ENCODE assay signal across 9 mouse cellular contexts in genomic region chr1:37985764-37986323, GRCm38 (mm10). TPM values are rescaled to one million over a fixed set of nuclear protein-coding genes. Genes with fewer than 3 reads are reported as not detected.
DNase-seq lines count a peak whose midpoint lies in the region; ATAC-seq and TF ChIP-seq lines count a peak whose summit lies in the region.
"Had no signal": no experiment of that assay in that cellular context is flagged by ENCODE, and none has a peak within 500 bp of the region (broad histone marks: within the 10 kb centered on the region; RNA-seq: fewer than 3 reads in every experiment).

No protein-coding gene starts in this region.

- H3K36me3 ChIP-seq in liver, adult 2 months (ENCODE audit: control insufficient read depth, insufficient read depth, low read length), result peaks cover 26% of the 10 kb centered on the region
- peaks cover 47% of the 10 kb centered on the region for H3K36me3 ChIP-seq in midbrain, embryonic 13.5 days

- no peak overlapping the region for H3K9ac ChIP-seq in liver, adult 2 months (ENCODE audit: low read depth, low read length)
- no peak overlapping the region for H3K9ac ChIP-seq in midbrain, embryonic 13.5 days (replicated peaks)

- 76% methylated on average over 9 of the region's 9 CpGs for WGBS in cerebellum, adult 2 months
- WGBS in liver, adult 2 months, result 79% methylated on average over 9 of the region's 9 CpGs
- WGBS in midbrain, embryonic 13.5 days, result 85% methylated on average over 9 of the region's 9 CpGs

- H3K9me3 ChIP-seq in midbrain, embryonic 13.5 days, result no peaks in the 10 kb centered on the region

- no peaks in the 10 kb centered on the region for H3K27me3 ChIP-seq in cerebellum, adult 2 months (ENCODE audit: control insufficient read depth, insufficient read depth, low read length)
- no peaks in the 10 kb centered on the region for H3K27me3 ChIP-seq in liver, adult 2 months (ENCODE audit: control insufficient read depth, insufficient read depth, low read length)
- no peaks in the 10 kb centered on the region for H3K27me3 ChIP-seq in midbrain, embryonic 13.5 days

- no peak overlapping the region for H3K4me3 ChIP-seq in cerebellum, adult 2 months (replicated peaks; ENCODE audit: insufficient read depth, low read depth, low read length)
- no peak overlapping the region for H3K4me3 ChIP-seq in liver, adult 2 months (ENCODE audit: insufficient read depth, low read depth, low read length)
- H3K4me3 ChIP-seq in midbrain, embryonic 13.5 days (replicated peaks), result no peak overlapping the region

- no peak for TF ChIP-seq POLR2A in cerebellum, adult 2 months (IDR thresholded peaks at IDR 0.05; ENCODE audit: borderline replicate concordance, insufficient read depth, low read length)
- no peak for TF ChIP-seq POLR2A in liver, adult 2 months (IDR thresholded peaks at IDR 0.05; ENCODE audit: extremely low read depth, insufficient read depth, low read length)

- H3K27ac ChIP-seq in cerebellum, adult 2 months (ENCODE audit: insufficient read depth, low read length), result no peak overlapping the region
- H3K27ac ChIP-seq in liver, adult 2 months (replicated peaks; ENCODE audit: insufficient read depth, low read depth, low read length), result no peak overlapping the region
- no peak overlapping the region for H3K27ac ChIP-seq in midbrain, embryonic 13.5 days

- H3K4me2 ChIP-seq in midbrain, embryonic 13.5 days (replicated peaks), result no peak overlapping the region

- peak; percentile 64 for TF ChIP-seq CTCF in cerebellum, adult 2 months (IDR thresholded peaks at IDR 0.05; ENCODE audit: borderline replicate concordance, insufficient read depth, low read depth, low read length)
- TF ChIP-seq CTCF in liver, adult 2 months (IDR thresholded peaks at IDR 0.05; ENCODE audit: low read depth, low read length), result peak; percentile 56

- no peaks in the 10 kb centered on the region for H3K4me1 ChIP-seq in cerebellum, adult 2 months (ENCODE audit: control insufficient read depth, insufficient read depth, low read length)
- H3K4me1 ChIP-seq in liver, adult 2 months (ENCODE audit: control insufficient read depth, insufficient read depth, low read length), result no peaks in the 10 kb centered on the region
- H3K4me1 ChIP-seq in midbrain, embryonic 13.5 days (replicated peaks), result no peaks in the 10 kb centered on the region

- ATAC-seq in cerebellum, adult (ENCODE audit: insufficient number of reproducible peaks, low FRiP score, low TSS enrichment), result no peak
- ATAC-seq in midbrain, embryonic 13.5 days, result 0 out of 2 replicates have a peak, but pooled peaks have one; percentile 48

- DNase-seq in cerebellum, adult 2 months, result peak in 1 of 2 experiments; percentile 33
- no peak for DNase-seq in liver, adult 2 months (ENCODE audit: extremely low read depth, low read depth, low spot score)
- DNase-seq in liver, result no peak
- peak; percentile 42 for DNase-seq in WW6 (ENCODE audit: low read depth, low spot score)
- DNase-seq in frontal cortex, postnatal 25 days (ENCODE audit: low spot score in 2 of 2), result peak; percentile 33 to 35
- DNase-seq in c-Kit-positive CD71-positive TER-119-positive erythroid progenitor cells, embryonic 14.5 days (ENCODE audit: low spot score), result no peak

- H3K79me2 ChIP-seq in liver, adult 2 months (ENCODE audit: control insufficient read depth, insufficient read depth, low read length), result no peaks in the 10 kb centered on the region

RNA-seq across cellular contexts. Expression of gene Txndc9, which starts 11.8 kb away (rescaled TPM):
- 44.9 and 49.0 TPM in 2 replicates for polyA plus RNA-seq in cerebellum, adult 2 months (2012; rRNA removed)
- 22.7 and 33.8 TPM in 2 replicates for total RNA-seq in liver, adult 2 months (2014; rRNA removed)
- 4.9 and 6.7 TPM in 2 replicates for polyA plus RNA-seq in liver, adult 2 months (2012; rRNA removed)
- 165 and 167 TPM in 2 replicates for polyA plus RNA-seq in midbrain, embryonic 13.5 days (2015; fragmentation: Nextera tagmentation; extraction: Ambion mirVana)

RNA-seq across cellular contexts. Expression of gene Eif5b, which starts 12.0 kb away (rescaled TPM):
- polyA plus RNA-seq in cerebellum, adult 2 months (2012; rRNA removed), result 22.5 and 23.1 TPM in 2 replicates
- total RNA-seq in liver, adult 2 months (2014; rRNA removed), result 17.1 and 18.9 TPM in 2 replicates
- 3.4 and 4.1 TPM in 2 replicates for polyA plus RNA-seq in liver, adult 2 months (2012; rRNA removed)
- polyA plus RNA-seq in midbrain, embryonic 13.5 days (2015; fragmentation: Nextera tagmentation; extraction: Ambion mirVana), result 26.5 and 27.0 TPM in 2 replicates

RNA-seq across cellular contexts. Expression of gene Lyg1, which starts 28.3 kb away (rescaled TPM):
- not detected in 2 replicates for polyA plus RNA-seq in cerebellum, adult 2 months (2012; rRNA removed)
- not detected in 2 replicates for total RNA-seq in liver, adult 2 months (2014; rRNA removed)
- polyA plus RNA-seq in liver, adult 2 months (2012; rRNA removed), result not detected in 2 replicates
- not detected in 2 replicates for polyA plus RNA-seq in midbrain, embryonic 13.5 days (2015; fragmentation: Nextera tagmentation; extraction: Ambion mirVana)
- polyA plus RNA-seq: heart, embryonic 14.5 days had no signal

Comparison
In these comparisons a context has a peak if more than half of its experiments do, and no peak if none do; other contexts are left out.
1. DNase-seq: peak in WW6 (single experiment) and frontal cortex, postnatal 25 days (2 of 2); none in liver, adult 2 months (single experiment), liver (single experiment) and c-Kit-positive CD71-positive TER-119-positive erythroid progenitor cells, embryonic 14.5 days (single experiment).